Mouse (Mus musculus) hematopoietic stem cell, adult 5-6 weeks (primary cell): Measurements from ENCODE around the gene Hist1h2bg. TPM values are rescaled to one million over a fixed set of nuclear protein-coding genes. Genes with fewer than 3 reads are reported as not detected.
A peak's percentile ranks its signal among the peaks of the same experiment; 100 is the strongest.
"Not testable (repeated sequence)": the region's sequence is repeated elsewhere in the genome, so short reads cannot be mapped to it uniquely, and the experiment has no call there.

Experiments
- ATAC-seq, 2 experiments: fragments of 125-278 bp in 1 of 2; replicated peaks in 1 of 2; 2 replicates each; pipeline ENCODE4 v1.8.0; 2016 to 2017; ENCODE audit warnings: inconsistent platforms in 2 of 2, mild to moderate bottlenecking in 2 of 2, moderate number of reproducible peaks in 2 of 2, low read depth in 1 of 2, moderate TSS enrichment in 1 of 2; ENCODE audit not compliant: low FRiP score in 2 of 2, poor library complexity in 2 of 2, severe bottlenecking in 2 of 2, insufficient read depth in 1 of 2, low TSS enrichment in 1 of 2
- total RNA-seq: library from RNA; stranded (forward); fragments of 172-1452, 232-1000 nt; gene quantifications from 2 replicates; pipeline ENCODE4 v1.2.3, GENCODE M21; 2017

Hist1h2bg gene
- total RNA-seq, 1 experiment from 2014 or later, result 765 TPM

DNA sequence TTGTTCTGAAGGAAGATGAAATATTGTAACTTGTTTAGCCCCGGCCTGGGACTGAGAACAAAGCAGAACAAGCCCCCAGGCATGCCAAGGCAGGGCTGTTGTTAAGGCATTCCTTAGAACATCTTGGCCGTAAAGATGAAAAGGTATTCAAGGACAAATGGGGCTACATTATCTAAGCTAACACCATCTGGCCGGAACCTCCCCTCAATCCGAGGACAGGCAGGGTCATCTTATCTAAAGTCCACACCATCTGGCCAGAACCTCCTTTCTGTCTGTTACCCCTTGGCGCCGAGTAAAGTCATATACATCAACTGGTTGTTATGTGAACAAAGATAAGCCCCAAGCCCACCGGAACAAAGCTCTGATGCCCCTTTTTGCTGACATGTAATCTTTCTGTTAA, 20.7 kb downstream of the Hist1h2bg start:
- ATAC-seq, result not testable (repeated sequence)

DNA sequence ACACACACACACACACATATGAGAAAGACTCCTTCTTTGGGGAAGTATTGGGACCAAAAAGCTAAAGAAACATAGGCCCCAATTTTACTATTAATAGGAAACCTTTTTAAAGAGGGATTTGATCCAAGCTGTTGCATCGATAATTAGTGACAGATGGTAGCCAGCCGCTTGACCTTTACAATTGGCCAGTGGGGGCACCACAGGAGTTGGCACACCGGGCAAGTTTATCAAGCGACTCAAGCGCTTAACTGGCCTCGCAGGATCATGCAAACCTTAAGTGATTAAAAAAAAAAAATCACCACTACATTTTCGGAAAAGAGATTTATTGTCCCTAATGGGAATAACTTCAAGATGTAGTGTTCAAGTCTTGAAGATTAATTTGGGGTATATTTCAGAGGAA, 21.4 kb downstream of the Hist1h2bg start:
- no peak for ATAC-seq

DNA sequence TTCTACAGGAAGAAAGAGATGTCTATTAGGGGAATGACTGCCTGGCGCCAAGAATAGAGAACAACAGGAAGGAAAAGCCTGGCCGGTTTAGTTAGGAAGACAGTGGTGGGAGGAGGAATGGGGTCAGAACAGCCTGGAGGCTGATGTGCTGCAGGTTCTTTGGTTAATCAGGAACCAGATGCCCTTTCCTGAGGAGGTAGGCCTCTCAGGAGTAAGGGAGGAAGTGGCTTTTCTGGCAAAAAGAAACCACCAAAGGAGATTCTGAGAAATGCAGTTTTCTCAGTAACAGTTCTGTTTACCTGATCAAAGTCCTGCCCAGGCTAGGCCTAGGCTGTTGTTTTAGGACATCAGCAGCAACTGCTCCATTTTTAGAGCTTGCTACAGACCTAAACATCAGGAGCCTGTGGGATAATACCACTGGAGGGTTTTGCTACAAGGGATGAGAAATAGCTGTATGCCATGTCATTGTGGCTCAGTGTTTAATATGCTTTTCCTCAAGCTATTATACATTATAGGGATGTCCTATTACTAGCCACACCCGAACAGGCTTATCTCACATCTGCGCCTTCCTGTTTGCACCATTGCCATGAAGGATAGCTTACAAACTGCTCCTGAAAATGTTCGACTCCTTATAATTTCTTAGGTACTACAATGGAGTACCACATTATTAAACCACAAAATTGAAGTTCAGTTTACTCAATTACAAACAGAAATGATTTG, 22.0 kb downstream of the Hist1h2bg start:
- peak; percentile 66 to 79 for ATAC-seq

GRCm38 (mm10) chr13:23595185-23595584, 24.0 kb downstream of the Hist1h2bg start:
- ATAC-seq, result no peak

- ATAC-seq, result no peak; a peak in 1 of 4 replicates
These were observed 24.6 kb downstream of the Hist1h2bg start for GRCm38 (mm10) chr13:23595622-23596372.

DNA sequence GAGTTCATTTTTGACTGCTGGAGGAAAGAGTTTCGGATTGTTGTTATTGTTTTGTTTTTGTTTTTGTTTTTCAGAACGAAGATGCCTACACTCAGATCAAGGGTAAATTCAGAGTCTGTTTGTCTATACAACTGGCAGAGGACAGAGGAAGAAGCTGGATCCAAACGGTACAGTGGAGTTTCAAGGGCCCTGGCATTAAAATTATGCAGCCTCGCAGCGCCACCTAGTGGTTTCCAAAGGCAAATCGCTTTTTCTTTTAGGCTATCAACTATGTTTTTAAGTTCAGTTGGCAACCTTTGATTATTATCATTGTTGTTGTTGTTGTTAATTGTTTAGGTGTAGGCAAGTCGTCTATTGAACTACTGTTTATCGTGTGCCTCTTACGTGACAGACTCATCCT, 26.8 kb downstream of the Hist1h2bg start:
- ATAC-seq, result peak; percentile 34 to 74; a peak in 3 of 4 replicates

GRCm38 (mm10) chr13:23603182-23603699, 32.0 kb downstream of the Hist1h2bg start:
- ATAC-seq, result no peak

- no peak for ATAC-seq
These were observed 33.3 kb downstream of the Hist1h2bg start for GRCm38 (mm10) chr13:23604452-23604851.

- ATAC-seq, result no peak
These were observed 33.9 kb downstream of the Hist1h2bg start for GRCm38 (mm10) chr13:23605052-23605451.

GRCm38 (mm10) chr13:23609209-23609608, 38.0 kb downstream of the Hist1h2bg start:
- no peak; a peak in 1 of 4 replicates for ATAC-seq

- ATAC-seq, result no peak
These were observed 38.6 kb downstream of the Hist1h2bg start for GRCm38 (mm10) chr13:23609844-23610243.

GRCm38 (mm10) chr13:23610393-23610792, 39.2 kb downstream of the Hist1h2bg start:
- ATAC-seq, result no peak

DNA sequence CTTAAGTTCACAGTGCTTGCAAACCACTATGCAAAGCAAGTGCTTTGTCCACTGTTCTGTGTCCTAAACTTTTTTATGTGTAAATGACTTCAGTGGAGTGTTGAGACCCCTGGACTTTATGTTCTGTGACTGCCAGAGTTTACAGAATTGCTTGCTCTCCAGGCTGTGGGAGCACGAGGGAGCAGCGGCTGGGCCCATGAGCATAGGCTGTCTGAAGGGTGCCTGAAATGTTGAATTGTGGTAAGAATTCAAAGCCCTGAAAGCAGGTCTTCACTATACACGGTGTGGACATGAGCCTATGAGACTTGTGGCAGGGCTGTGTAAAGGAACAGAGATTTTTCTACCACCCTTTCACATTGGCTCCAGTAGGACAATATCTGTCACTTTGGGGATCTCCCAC, 40.4 kb downstream of the Hist1h2bg start:
- ATAC-seq, result no peak

DNA sequence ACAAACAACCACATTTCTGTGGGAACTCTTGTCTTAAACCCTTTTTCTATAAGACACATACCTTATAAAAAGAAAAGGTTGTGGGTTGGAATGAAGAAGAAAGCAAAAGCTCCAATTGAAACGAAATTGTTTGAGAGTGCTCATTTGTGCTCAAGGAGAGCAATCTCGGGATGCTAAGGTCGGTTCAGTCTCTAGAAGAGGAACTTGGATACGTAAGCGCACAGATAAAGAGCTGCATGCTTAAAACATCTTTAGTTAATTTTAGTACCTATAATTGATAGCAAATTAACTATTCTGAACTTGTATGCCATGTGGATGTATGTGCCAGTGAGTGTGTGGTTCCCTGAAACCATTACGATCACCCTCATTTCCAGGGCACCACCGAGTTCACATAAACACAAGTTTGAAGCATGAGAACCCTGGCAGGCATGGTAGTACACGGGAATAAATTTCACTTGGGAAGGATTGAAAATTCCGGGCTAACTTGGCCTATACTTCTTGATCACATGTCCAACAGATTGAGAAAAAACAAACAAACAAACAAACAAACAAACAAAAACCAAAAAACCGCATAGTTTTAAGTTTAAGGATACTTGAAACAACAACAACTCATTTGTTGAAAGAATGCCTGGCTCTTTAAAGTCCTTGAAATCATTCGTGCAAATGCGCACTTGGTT, 49.0 kb downstream of the Hist1h2bg start:
- no peak for ATAC-seq

- peak; percentile 61 to 73 for ATAC-seq
These were observed 49.7 kb downstream of the Hist1h2bg start, which contains the start of gene Hist1h2be for GRCm38 (mm10) chr13:23620733-23621531. Hist1h2be (minus strand) TSS chr13:23621124.
